Mouse (Mus musculus): ENCODE results near the gene Lonrf2.

The Lonrf2 gene

DNA sequence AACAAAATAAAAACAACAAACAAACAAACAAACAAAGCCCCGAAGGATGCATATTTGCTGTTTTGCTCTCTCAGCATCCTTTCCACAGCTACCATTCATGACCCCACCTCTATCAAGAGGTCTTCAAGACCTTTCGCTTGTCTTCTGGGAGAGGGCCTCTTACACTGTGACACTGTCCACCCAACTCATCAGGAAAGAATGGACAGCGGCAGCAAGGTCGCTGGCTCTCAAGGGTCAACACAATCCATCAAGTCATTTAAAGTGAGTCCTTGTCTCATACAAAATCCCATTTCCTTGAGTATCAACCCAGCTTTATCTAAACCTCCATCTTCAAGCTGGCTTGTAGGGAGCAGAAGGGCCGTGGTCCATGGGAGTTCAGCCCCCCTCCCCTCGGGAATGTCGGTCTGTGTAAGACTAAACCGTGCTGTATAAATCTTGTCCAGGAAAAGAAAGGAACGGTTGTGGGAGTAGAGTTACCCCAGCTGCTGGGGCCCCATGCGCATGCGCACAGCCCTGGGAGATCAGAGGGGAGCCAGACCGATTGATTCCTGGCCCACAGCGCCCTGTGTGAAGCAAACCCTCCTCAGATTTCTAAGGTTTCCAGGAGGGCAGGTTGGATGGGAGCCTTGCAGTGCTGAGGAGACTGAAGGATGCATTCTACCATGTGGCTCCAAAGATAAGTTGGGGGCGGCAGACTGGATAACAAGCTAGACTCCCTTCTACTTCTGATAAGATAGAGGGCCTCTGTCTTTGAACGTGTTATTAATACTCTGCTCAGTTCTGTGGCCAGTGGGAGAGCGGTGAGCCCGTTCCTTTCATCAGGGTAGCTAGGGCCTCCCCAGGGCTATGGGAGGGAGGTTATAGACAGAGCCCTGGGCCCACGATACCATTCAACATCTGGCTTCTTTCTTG, 69.6 kb downstream of the Lonrf2 start:
- DNase-seq: peak; percentile 62

- DNase-seq: no peak
Measured at GRCm38 (mm10) chr1:38766254-38766653, 70.3 kb downstream of the Lonrf2 start.

- no peak for DNase-seq
Measured at GRCm38 (mm10) chr1:38763960-38764613, 72.4 kb downstream of the Lonrf2 start.

DNA sequence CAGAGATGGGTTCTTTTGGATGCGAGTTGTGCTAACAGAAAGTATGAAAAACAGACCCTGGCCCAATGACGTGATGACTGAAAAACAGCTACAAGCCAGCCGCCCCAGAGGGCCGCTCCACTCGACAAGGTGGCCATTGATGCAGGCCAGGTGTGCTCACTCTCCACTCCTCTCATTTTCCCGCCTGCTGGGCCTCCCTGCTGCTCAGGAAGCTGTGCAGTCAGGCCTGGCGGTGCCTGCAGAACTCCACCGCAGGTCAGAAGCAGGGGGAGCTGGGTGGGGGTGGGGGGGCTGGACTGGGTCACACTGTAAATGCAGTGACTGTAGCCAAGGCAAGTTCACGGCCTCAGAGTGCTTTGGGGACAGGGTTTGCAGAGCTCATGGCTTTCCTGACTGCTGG, 76.1 kb downstream of the Lonrf2 start:
- DNase-seq: no peak

GRCm38 (mm10) chr1:38757791-38758403, 78.6 kb downstream of the Lonrf2 start:
- DNase-seq: no peak

DNA sequence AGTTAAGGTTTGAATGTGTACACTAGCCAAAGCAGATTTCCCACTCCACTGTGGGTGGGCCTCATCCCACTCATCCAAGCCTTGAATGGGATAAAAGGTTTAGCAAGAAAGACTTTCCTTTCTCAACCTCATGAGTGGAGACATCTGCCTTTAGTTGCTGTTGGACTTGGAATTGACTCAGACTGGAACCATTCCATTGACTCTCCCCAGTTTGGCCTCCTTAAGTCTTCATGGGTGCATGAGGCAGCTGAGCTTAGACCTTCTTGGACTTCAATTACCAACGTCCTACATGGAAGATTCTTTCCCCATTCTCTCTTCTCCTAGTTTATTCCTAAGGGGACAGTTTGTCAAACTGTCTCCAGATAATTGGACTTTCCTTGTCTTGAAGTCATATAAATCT, 92.6 kb downstream of the Lonrf2 start:
- no peak for DNase-seq

Measured in lung, postnatal 14 days (tissue).